Mouse (Mus musculus) brown adipose tissue, adult 24 weeks (tissue): ENCODE measurements around the gene Ucn. TPM values are rescaled to one million over a fixed set of nuclear protein-coding genes. Genes with fewer than 3 reads are reported as not detected.
A peak's percentile ranks its signal among the peaks of the same experiment; 100 is the strongest.

Source experiments
- H3K27ac ChIP-seq: fragments of 200-500 bp; replicated peaks from 2 replicates; pipeline ENCODE4 v1.5.1; 2012; ENCODE audit warnings: low read depth, mild to moderate bottlenecking, low read length
- H3K4me1 ChIP-seq: fragments of 200-500 bp; 2 replicates; pipeline ENCODE4 v1.6.1; 2012; ENCODE audit warnings: low read length, mixed read lengths; ENCODE audit not compliant: control insufficient read depth, insufficient read depth, insufficient read length
- H3K4me3 ChIP-seq: fragments of 200-500 bp; 2 replicates; pipeline ENCODE4 v1.5.1; 2012; ENCODE audit warnings: low read depth, mild to moderate bottlenecking, low read length, moderate library complexity; ENCODE audit not compliant: insufficient read depth
- polyA plus RNA-seq: library from polyadenylated mRNA; stranded (reverse); fragments of >200 nt; gene quantifications from 2 replicates; pipeline ENCODE4 v1.2.4, GENCODE M21; 2012; ENCODE audit not compliant: missing spikeins, insufficient read depth, insufficient read length

The Ucn gene
- not detected in 2 replicates for polyA plus RNA-seq

DNA sequence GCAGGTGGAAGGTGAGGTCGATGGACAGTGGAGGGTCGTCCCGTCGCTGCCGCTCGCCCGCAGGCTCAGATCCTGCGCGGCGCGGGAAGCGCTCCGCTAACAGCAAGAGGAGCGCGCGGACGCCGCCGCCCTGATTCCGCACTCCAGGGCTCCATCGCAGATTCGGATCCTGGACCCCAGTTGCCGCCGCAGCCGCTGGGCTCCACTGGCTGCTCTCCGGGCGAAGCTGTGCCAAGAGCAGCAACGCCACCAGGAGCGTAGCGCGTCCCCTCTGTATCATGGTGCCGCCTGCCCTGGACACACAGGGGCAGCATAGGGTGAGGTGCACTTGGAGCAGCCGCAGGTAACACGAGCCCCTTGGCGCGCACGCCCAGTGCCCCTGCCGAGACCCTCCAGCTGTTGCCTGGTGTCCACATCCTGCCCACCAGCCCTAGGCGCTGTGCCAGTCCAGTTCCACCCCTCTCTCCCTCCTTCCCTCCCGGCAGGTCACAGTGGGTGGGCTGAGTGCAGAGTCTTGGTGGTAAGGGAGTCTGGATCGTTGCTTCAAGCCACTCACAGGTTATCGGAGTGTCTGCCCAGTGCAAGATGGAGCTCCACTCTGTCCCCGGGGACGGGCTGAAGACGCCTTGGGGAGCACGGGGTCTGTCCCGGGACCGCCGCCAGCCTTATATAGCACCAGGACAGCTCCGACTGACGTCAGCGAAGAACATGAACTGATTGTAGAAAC is at the start of gene Ucn:
TSS of gene Ucn (minus strand) at position 589 of the 727 bp plus-strand sequence.
- Histone ChIP-seq H3K27ac (no peak within 1 kb of the TSS), H3K4me1 (no peaks in the 10 kb centered on the region; the same call in 1 of the 2 replicates), H3K4me3 (no peak within 1 kb of the TSS)

DNA sequence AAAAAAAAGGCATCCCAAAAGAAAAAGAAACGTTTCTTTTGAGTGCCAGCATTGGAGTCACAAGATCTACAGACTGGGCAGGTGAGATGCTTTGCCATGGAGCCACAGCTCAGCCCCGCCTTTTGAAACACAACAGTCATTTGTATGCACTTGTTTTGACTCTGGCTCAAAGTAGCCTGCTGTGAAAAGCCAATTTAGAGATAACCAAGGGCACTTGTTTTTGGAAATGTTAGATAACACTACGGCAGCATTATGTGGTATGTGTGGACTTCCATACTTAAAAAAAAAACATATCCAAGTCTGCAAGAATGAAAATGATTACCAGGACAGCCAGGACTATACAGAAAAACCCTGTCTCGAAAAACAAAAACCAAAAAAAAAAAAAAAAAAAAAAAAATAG is 45.0 kb upstream of the Ucn start:
- H3K27ac ChIP-seq: no peak overlapping the region
- no peaks in the 10 kb centered on the region for H3K4me1 ChIP-seq
- no peak overlapping the region for H3K4me3 ChIP-seq

DNA sequence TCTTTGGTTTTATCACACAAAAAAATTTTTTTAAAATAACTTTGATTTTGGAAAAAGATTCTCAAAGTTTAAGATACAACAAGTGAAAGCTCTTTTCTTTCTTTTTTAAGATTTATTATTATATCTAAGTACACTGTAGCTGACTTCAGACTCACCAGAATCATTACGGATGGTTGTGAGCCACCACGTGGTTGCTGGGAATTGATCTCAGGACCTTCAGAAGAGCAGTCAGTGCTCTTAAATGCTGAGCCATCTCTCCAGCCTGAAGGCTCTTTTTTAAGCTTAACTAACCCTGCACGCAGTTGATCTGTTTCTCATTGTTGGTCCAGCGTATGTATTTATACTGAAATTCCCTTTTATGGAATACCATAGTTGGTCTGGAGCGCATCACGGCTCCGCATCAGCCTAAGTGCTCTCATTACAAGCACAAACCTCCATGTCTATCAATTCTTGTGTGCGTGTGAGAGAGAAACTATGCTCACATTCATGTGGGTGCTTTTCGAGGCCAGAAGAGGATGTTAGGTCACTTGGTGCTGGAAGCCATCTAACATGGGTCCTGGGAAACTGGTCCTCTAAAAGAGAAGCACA is 42.6 kb upstream of the Ucn start:
- Histone ChIP-seq H3K4me1 (no peaks in the 10 kb centered on the region), H3K27ac (no peak overlapping the region), H3K4me3 (0 out of 2 replicates have a peak overlapping the region, but pooled peaks have one; percentile 7)

DNA sequence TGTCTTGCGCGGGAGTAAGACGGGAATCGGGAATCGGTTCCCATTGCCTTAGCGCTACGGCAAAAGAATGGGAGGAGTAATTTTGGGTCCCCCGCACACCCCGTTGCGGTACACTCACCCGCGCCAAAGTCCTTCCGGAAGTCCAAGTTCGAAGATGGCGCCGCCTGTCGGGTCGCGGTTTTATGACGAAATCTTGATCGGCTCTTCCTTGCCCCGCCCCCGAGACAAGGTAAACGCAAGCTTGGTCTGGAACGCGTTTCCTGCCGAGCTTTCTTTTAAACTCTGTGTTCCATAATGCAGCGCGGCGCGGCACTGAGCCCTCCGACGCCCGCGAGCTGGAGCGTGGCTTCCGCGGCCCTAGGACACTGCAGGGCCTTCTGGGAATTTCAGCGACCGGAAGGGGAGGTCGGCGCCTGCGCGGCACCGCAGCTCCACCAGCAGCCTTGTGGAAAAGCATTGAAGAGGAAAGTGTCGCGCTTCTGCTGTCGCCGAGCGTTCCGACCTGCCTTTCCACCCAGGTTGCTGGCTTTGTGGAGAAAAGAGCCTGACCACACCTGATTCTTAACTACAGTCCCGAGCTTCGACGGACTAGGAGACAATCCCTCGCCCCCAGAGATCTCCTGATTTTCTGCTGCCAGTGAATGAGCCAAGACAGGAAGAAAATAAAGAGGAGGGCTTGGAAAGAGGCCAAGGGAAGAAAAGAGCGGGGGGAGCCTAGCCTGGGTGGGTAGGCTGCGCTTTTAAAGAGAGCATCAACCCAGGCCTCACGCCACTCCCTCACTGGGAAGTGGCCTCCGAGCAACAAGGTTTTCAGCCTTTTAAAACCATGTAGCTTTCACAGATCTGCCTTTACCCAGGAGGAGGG is 41.4 kb upstream of the Ucn start, which contains the start of the genes Gm29609 and Gtf3c2:
TSS of gene Gm29609 (minus strand) at position 146 of the 865 bp plus-strand sequence.
TSS of gene Gtf3c2 (minus strand) at position 379 of the 865 bp plus-strand sequence.
- Histone ChIP-seq H3K27ac (peak within 1 kb of the TSS; percentile 95), H3K4me3 (peak within 1 kb of the TSS; percentile 81)

DNA sequence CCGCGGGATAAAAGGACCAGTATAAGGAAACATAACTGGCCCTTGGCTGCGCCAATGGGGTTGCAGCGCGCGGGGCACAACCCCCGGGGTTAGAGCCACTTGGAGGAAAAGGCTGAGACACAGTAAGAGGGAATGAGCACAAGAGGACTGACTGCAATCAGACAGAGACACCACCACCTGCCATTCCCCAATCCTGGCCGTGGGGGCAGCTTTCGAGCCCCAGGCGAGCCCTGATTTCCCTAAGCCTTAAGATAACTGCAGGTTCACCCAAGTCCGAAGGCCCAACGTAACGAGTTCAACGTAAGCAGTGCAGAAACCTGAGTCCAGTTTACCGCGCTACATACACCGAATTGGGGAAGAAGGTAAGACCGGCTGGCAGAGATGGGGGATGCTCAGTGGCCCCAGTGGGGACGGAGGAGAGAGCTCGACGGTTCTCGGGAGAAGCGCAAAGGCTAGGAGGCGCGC is 40.7 kb upstream of the Ucn start:
- Histone ChIP-seq H3K4me3 (peak overlapping the region; percentile 81), H3K4me1 (no peaks in the 10 kb centered on the region), H3K27ac (peak overlapping the region; percentile 64)

More for the DNA sequence above, 41.4 kb upstream of the Ucn start, which contains the start of the genes Gm29609 and Gtf3c2:
- no peaks in the 10 kb centered on the region for H3K4me1 ChIP-seq

DNA sequence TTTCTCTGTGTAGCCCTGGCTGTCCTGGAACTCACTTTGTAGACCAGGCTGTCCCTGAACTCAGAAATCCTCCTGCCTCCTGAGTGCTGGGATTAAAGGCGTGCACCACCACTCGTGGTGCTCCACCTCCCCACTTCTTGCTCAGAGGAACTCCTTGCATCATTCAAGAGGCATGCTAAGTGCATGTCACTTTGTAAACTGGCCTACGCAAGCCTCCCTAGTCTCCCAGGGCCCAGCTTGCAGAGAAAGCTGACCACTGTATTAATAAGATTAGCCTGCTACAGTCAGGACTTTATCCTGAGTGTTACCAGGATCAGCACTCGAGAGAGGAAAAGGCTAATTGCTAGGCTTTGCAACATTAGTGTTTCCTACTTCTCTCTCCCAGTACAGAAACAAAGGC is 30.0 kb upstream of the Ucn start:
- no peak overlapping the region for H3K4me3 ChIP-seq

DNA sequence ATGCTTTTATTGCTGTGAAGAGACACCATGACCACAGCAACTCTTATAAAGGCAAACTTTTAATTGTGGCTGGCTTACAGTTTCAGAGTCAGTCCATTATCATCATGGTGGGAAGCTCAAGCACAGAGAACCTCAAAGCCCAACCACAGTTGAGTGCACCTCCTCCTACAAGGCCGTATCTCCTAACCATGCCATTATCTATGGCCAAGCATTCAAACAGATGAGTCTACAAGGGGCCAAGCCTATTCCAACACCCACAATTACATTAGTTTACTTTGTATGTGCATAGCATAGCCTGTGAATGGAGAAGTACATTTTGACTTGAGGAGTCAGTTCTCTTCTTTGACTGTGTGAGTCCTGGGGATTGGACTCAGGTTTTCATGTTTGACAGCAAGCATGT is 26.2 kb upstream of the Ucn start:
- Histone ChIP-seq H3K4me1 (no peaks in the 10 kb centered on the region), H3K27ac (no peak overlapping the region), H3K4me3 (no peak overlapping the region)

More for the DNA sequence above, 30.0 kb upstream of the Ucn start:
- Histone ChIP-seq H3K27ac (no peak overlapping the region), H3K4me1 (no peaks in the 10 kb centered on the region)

DNA sequence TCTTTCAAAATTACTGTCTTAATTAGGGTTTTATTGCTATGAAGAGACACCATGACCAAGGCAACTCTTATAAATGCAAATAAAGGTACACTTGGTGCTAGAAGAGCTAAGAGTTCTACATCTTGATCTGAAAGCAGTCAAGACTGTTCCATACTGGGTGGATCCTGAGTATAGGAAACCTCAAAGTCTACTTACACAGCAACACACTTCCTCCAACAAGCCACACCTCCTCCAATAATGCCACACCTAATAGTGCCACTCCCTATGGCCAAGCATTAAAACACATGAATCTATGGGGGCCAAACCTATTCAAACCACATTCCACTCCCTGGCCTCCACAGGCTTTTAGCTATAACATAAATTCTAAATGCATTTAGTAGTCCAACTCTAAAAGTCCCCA is 23.8 kb upstream of the Ucn start:
- H3K4me1 ChIP-seq: no peaks in the 10 kb centered on the region
- H3K27ac ChIP-seq: no peak overlapping the region
- H3K4me3 ChIP-seq: no peak overlapping the region

DNA sequence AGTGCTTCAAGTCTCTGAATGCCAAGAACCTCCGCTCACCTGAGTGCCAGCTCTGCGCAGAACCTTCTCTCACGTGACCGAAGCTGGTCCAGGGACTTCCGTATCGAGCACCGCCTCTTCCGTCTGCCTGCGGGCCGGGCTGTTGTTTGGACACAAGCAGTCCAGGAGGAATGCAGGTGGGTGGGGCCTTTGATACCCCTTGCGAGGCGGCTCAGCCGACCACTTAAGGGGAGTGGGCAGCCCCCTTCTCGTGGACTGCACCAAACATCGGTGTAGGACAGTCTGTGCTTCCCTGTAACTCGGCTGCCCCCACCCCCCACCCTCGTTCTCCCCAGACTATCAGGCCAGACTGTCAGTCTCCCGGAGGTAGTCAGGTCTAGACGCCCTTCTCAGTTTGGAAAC is 15.5 kb upstream of the Ucn start, which contains the start of gene Mpv17:
TSS of gene Mpv17 (minus strand) at position 100 of the 402 bp plus-strand sequence.
- Histone ChIP-seq H3K27ac (peak within 1 kb of the TSS; percentile 56; the same call in 1 of the 2 replicates), H3K4me1 (peaks cover 3% of the 10 kb centered on the region; the same call in 1 of the 2 replicates), H3K4me3 (peak within 1 kb of the TSS; percentile 92)

DNA sequence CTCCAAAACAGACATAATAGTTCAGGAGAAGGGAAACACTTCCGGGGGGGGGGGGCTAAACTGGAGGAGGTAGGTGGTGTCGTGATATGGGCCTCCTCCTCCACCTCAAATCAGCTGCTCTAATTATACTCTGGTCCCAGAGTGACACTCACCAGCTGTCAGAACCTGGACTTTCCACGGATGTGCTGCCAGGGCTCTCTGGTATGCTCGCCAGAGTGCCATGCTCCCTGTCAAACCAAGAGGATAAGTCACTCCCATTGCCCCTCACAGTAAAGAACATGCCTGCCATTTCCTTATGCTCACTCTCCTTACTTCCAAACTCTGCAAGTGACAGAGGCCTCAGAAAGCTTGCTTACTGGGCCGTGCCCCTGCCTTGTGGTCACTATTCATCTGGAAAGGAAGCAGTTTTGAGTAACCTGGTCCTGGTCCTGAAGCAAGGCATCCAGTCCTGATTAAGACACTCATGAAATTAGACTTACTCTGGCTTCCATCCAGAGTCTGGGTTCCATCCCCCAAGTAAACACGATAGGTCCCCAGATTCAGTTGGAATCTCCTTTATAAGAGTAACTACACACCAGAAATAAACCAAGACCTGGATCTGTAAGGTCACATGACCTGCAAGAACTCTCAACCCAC is 15.0 kb upstream of the Ucn start:
- Histone ChIP-seq H3K4me1 (peaks cover 3% of the 10 kb centered on the region; the same call in 1 of the 2 replicates), H3K4me3 (peak overlapping the region; percentile 92), H3K27ac (no peak overlapping the region; the same call in 1 of the 2 replicates)

DNA sequence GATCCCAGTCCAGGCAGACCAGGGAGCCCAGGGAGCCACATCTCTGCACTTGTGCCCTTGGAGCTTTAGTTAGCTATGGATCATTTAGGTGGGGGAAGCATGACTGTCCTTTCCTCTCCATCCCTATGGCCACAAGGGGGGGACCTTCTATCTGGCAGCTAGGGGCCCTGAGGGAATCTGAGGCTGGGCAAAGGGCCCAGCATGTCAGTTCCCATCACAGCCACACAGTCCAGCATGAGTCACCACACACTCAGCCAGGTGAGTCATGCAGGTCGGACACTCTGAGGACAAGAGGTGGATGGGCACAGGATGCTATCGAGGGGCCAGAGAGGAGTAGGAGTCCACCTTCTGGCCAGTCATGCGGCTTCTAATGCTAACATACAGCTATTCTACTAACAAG is 13.1 kb upstream of the Ucn start:
- no peak overlapping the region for H3K27ac ChIP-seq
- H3K4me1 ChIP-seq: peaks cover 3% of the 10 kb centered on the region; the same call in 1 of the 2 replicates
- no peak overlapping the region for H3K4me3 ChIP-seq

DNA sequence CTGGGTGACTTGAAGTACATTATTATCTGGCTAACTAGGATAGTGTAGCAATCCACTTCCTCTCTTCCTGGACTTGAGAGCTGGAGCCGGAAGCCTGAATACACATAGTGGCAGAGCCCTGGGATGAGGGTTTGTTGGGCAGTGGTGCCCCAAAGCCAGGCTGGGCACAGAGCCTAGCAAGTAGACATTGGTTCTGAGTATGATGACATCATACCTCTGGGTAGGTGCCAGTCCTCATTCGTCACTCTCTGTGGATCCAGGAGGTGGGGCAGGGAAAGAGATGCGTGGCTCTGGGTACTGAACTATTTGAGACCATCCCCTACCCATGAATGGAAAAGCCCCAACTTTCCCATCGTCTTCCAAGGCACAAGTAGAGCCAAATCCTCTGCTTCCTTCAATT is 11.2 kb upstream of the Ucn start:
- Histone ChIP-seq H3K4me1 (peaks cover 3% of the 10 kb centered on the region; the same call in 1 of the 2 replicates), H3K27ac (no peak overlapping the region), H3K4me3 (no peak overlapping the region)

DNA sequence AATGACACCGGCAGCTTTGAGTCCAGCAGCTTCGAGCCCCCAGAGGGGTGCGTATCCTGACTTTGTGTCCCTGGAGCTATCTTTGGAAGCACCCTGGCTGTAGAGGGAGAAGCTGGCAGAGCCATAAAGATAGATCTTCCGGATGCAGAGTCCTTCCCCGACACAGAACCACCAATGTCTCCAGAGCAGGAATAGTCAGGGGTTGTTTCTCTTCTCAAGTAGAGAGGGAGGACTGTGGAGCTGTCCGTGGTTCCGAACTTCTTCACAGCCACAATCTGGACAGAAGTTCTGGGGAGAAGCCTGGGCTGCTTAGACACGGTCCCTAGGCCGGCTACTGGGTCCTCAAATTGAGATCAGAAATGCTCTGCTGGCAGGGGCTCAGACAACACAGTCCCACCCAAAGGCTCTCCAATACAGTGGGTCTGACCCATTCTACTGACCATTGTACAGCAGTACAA is 368 bp upstream of the Ucn start:
- no peaks in the 10 kb centered on the region; the same call in 1 of the 2 replicates for H3K4me1 ChIP-seq
- no peak overlapping the region for H3K4me3 ChIP-seq
- H3K27ac ChIP-seq: no peak overlapping the region

DNA sequence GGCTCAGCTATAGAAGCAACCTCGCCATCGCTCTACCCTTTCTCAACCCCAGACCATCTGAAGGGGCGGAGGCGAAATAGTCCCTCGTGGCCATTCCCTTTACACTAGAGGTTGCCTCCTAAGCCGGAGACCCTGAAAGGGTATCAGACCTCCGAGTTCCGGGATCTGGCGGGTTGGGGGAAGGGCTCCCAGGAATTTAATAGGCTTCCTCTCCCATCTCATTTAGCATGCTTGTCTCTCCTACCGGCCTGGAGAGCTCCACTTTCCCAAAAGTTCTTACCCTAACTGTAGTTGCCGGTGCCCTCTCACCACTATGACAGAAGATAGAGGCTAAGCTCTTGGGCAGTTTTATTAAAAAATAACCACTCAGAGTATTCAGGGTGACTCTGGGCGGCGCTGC is 971 bp downstream of the Ucn start:
- H3K27ac ChIP-seq: no peak overlapping the region
- no peaks in the 10 kb centered on the region; the same call in 1 of the 2 replicates for H3K4me1 ChIP-seq
- H3K4me3 ChIP-seq: no peak overlapping the region
